Mouse (Mus musculus): ENCODE results near the gene Hps1. TPM values are rescaled to one million over a fixed set of nuclear protein-coding genes. Genes with fewer than 3 reads are reported as not detected.

Gene Hps1
- polyA plus RNA-seq, 1 experiment from 2014 or later = 8.0 TPM

DNA sequence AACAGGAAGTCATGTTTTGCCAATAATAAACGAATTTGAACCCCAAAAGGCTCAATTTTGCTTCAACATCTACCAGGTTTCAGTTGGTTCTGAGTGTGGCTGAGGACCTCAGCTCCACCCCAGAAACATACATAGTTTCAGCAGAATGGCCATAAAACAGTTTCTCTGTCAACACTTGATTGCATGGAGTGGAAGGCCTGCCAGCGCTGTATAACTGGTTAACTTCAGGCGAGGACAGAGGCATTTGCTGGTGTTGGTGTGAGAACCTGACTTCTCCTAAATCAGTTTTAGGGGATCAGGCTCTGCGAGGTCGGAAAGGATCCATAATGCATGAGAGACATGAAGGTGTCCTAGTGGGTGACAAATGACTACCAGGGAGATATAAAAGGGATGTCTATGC lies 30.4 kb upstream of the Hps1 start:
- Histone ChIP-seq H3K4me1 (ENCODE audit: insufficient read depth, low read depth, low read length) (peaks cover 2% of the 10 kb centered on the region; the same call in 1 of the 2 replicates), H3K27me3 (replicated peaks; ENCODE audit: insufficient read depth, low read length) (no peaks in the 10 kb centered on the region), H3K9ac (replicated peaks; ENCODE audit: low read depth) (no peak overlapping the region), H3K27ac (ENCODE audit: low read length) (no peak overlapping the region), H3K4me2 (replicated peaks; ENCODE audit: low read depth, low read length) (no peak overlapping the region), H3K9me3 (ENCODE audit: low read length) (no peaks in the 10 kb centered on the region), H3K36me3 (ENCODE audit: insufficient read depth, low read length) (no peaks in the 10 kb centered on the region), H3K4me3 (ENCODE audit: low read depth, low read length) (no peak overlapping the region)
- no peak for TF ChIP-seq CTCF (IDR thresholded peaks at IDR 0.05)
- 46% methylated on average over 5 of the region's 5 CpGs for WGBS
- peak; percentile 32 for DNase-seq (ENCODE audit: low spot score)
- ATAC-seq = no peak

GRCm38 (mm10) chr19:42809491-42809890 lies 29.7 kb upstream of the Hps1 start:
- 86% methylated on average over 10 of the region's 10 CpGs for whole genome bisulfite sequencing
- Histone ChIP-seq H3K4me3 (ENCODE audit: low read depth, low read length) (no peak overlapping the region), H3K4me2 (replicated peaks; ENCODE audit: low read depth, low read length) (no peak overlapping the region), H3K27ac (ENCODE audit: low read length) (no peak overlapping the region), H3K9ac (replicated peaks; ENCODE audit: low read depth) (no peak overlapping the region), H3K9me3 (ENCODE audit: low read length) (no peaks in the 10 kb centered on the region), H3K4me1 (ENCODE audit: insufficient read depth, low read depth, low read length) (peaks cover 2% of the 10 kb centered on the region; the same call in 1 of the 2 replicates), H3K27me3 (replicated peaks; ENCODE audit: insufficient read depth, low read length) (no peaks in the 10 kb centered on the region), H3K36me3 (ENCODE audit: insufficient read depth, low read length) (no peaks in the 10 kb centered on the region)
- TF ChIP-seq EP300 (IDR thresholded peaks at IDR 0.05) (no peak), CTCF (IDR thresholded peaks at IDR 0.05) (no peak)
- ATAC-seq (no peak), DNase-seq (ENCODE audit: low spot score) (no peak)

DNA sequence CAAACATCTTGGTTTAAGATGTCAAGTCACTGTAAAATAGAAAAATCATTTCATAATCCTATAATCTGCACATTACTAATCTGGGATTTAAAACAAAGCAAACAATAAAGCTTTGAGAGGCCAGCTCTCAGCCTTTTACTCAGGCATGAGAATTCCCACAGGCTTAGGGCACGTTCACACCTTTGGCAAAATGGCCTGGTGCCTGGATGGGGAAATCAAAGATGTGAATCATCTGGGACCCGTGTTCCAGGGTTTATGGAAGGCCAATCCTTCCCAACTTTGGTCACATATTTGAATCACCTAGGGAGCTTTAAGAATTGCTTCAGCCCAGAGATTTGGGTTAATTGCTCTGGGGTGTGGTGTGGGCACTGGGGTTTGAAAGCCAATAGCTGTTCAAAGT lies 18.1 kb upstream of the Hps1 start:
- H3K4me3 ChIP-seq (ENCODE audit: low read depth, low read length) = no peak overlapping the region
- H3K9me3 ChIP-seq (ENCODE audit: low read length) = no peaks in the 10 kb centered on the region
- WGBS = 45% methylated on average over 2 of the region's 2 CpGs
- DNase-seq (ENCODE audit: low spot score) (no peak), ATAC-seq (no peak)
- no peaks in the 10 kb centered on the region for H3K4me1 ChIP-seq (ENCODE audit: insufficient read depth, low read depth, low read length)
- H3K9ac ChIP-seq (replicated peaks; ENCODE audit: low read depth) = no peak overlapping the region
- H3K27me3 ChIP-seq (replicated peaks; ENCODE audit: insufficient read depth, low read length) = 0 out of 2 replicates have a peak, but pooled peaks cover 3% of the 10 kb centered on the region
- TF ChIP-seq EP300 (IDR thresholded peaks at IDR 0.05) (no peak), CTCF (IDR thresholded peaks at IDR 0.05) (no peak)
- no peaks in the 10 kb centered on the region for H3K36me3 ChIP-seq (ENCODE audit: insufficient read depth, low read length)
- H3K27ac ChIP-seq (ENCODE audit: low read length) = no peak overlapping the region
- no peak overlapping the region for H3K4me2 ChIP-seq (replicated peaks; ENCODE audit: low read depth, low read length)

DNA sequence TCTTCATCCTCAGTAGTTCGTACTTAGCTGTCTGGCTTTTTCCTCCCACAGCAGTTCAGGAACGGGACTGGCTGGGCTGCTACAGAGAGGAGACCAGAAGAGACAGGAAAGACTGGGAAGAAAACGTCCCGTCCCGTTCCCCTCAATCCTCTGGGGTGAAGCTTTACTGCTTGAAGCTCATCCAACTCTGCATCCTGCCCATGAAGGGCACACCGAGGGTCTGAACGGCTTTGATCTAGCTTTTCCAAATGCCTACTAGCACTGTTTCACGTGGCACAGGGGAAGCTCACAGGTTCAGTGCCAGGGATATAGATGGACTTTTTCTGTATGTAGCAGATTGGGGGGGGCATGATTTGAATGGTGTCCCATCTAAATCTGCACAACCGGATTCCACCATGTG lies 16.0 kb upstream of the Hps1 start:
- peak; percentile 13 for DNase-seq (ENCODE audit: low spot score)
- Histone ChIP-seq H3K4me1 (ENCODE audit: insufficient read depth, low read depth, low read length) (no peaks in the 10 kb centered on the region), H3K9ac (replicated peaks; ENCODE audit: low read depth) (no peak overlapping the region), H3K36me3 (ENCODE audit: insufficient read depth, low read length) (no peaks in the 10 kb centered on the region), H3K27ac (ENCODE audit: low read length) (no peak overlapping the region), H3K4me2 (replicated peaks; ENCODE audit: low read depth, low read length) (peak overlapping the region; percentile 87), H3K4me3 (ENCODE audit: low read depth, low read length) (no peak overlapping the region), H3K9me3 (ENCODE audit: low read length) (no peaks in the 10 kb centered on the region), H3K27me3 (replicated peaks; ENCODE audit: insufficient read depth, low read length) (0 out of 2 replicates have a peak, but pooled peaks cover 3% of the 10 kb centered on the region)
- ATAC-seq = peak; percentile 12; the same call in 1 of the 2 replicates
- WGBS = 26% methylated on average over 9 of the region's 9 CpGs
- no peak for TF ChIP-seq EP300 (IDR thresholded peaks at IDR 0.05)
- TF ChIP-seq CTCF (IDR thresholded peaks at IDR 0.05) = no peak

DNA sequence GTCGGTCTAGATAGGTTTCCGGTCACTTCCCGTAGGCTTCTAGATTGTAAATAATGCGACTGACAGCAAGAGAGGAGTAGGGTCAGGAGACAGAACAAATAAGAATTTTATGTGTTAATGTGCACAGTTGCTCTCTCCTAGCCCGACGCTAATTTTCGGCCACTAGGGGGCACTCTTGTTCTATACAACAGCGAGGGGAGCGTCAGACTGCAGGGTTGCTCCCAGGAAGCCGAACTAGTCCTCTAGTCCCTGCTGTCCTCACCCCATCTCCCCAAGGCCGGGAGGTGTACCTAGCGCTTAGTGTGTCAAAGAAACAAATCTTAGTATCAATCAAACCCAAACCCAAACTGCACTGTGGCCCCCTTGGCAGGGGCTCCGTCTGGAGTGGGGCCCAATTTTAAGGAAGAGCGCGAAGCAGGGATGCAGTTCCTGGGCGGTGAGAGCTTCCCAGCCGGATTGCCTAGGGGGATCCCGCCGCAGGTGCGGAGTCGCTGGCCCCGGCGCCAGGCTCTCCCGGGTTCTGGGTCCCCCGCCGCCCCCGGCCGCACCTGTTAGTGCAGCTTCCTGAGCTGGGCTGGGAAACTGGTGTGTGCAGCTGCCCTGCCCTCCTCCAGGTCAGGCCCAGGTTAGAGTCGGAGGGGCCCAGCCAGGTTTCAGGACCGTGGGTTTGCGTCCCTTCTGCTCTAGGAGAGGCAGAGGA lies 15.3 kb upstream of the Hps1 start:
- peak; percentile 91 for ATAC-seq
- H3K9ac ChIP-seq (replicated peaks; ENCODE audit: low read depth) = no peak overlapping the region
- H3K4me1 ChIP-seq (ENCODE audit: insufficient read depth, low read depth, low read length) = no peaks in the 10 kb centered on the region
- H3K36me3 ChIP-seq (ENCODE audit: insufficient read depth, low read length) = no peaks in the 10 kb centered on the region
- H3K9me3 ChIP-seq (ENCODE audit: low read length) = no peaks in the 10 kb centered on the region
- 0 out of 2 replicates have a peak, but pooled peaks cover 3% of the 10 kb centered on the region for H3K27me3 ChIP-seq (replicated peaks; ENCODE audit: insufficient read depth, low read length)
- no peak for TF ChIP-seq EP300 (IDR thresholded peaks at IDR 0.05)
- peak; percentile 95 for TF ChIP-seq CTCF (IDR thresholded peaks at IDR 0.05)
- DNase-seq (ENCODE audit: low spot score) = peak; percentile 89
- H3K4me2 ChIP-seq (replicated peaks; ENCODE audit: low read depth, low read length) = peak overlapping the region; percentile 87
- H3K27ac ChIP-seq (ENCODE audit: low read length) = no peak overlapping the region
- peak overlapping the region; percentile 38 for H3K4me3 ChIP-seq (ENCODE audit: low read depth, low read length)
- 3% methylated on average over 31 of the region's 31 CpGs for WGBS

- peak; percentile 75 for DNase-seq (ENCODE audit: low spot score)
- ATAC-seq = peak; percentile 89
Observed at GRCm38 (mm10) chr19:42788311-42788710, 8.5 kb upstream of the Hps1 start.

More at GRCm38 (mm10) chr19:42788311-42788710, 8.5 kb upstream of the Hps1 start:
- TF ChIP-seq EP300 (IDR thresholded peaks at IDR 0.05) (peak; percentile 55; the same call in 1 of the 2 replicates), CTCF (IDR thresholded peaks at IDR 0.05) (no peak)
- Histone ChIP-seq H3K27ac (ENCODE audit: low read length) (no peak overlapping the region), H3K4me1 (ENCODE audit: insufficient read depth, low read depth, low read length) (no peaks in the 10 kb centered on the region), H3K27me3 (replicated peaks; ENCODE audit: insufficient read depth, low read length) (no peaks in the 10 kb centered on the region), H3K36me3 (ENCODE audit: insufficient read depth, low read length) (no peaks in the 10 kb centered on the region), H3K9ac (replicated peaks; ENCODE audit: low read depth) (no peak overlapping the region), H3K4me2 (replicated peaks; ENCODE audit: low read depth, low read length) (no peak overlapping the region), H3K4me3 (ENCODE audit: low read depth, low read length) (no peak overlapping the region), H3K9me3 (ENCODE audit: low read length) (no peaks in the 10 kb centered on the region)
- 19% methylated on average over 5 of the region's 5 CpGs for WGBS
